Mouse (Mus musculus) erythroid progenitor cell, adult 5-6 weeks (primary cell): ENCODE results near the gene Synpo2. TPM values are rescaled to one million over a fixed set of nuclear protein-coding genes. Genes with fewer than 3 reads are reported as not detected.

Experiments
- ATAC-seq: replicated peaks from 2 replicates; pipeline ENCODE4 v1.8.0; 2016; ENCODE audit warnings: moderate number of reproducible peaks, mild to moderate bottlenecking, moderate TSS enrichment, inconsistent platforms; ENCODE audit not compliant: poor library complexity, low FRiP score, severe bottlenecking
- total RNA-seq, 2 experiments: library from RNA; stranded (forward) in 1 of 2; stranded (reverse) in 1 of 2; fragments of 150-400 nt in 1 of 2; fragments of 186-747, 209-891 nt in 1 of 2; gene quantifications; 2 replicates each; pipeline versions ENCODE4 v1.2.3 to v1.2.4; 2015 to 2017; ENCODE audit warnings: low replicate concordance in 2 of 2

Gene Synpo2
- under 0.01 TPM in 1 of 2 replicates, not detected in the other for total RNA-seq (2015; ENCODE audit: low replicate concordance)
- total RNA-seq (2017; ENCODE audit: low replicate concordance): 0.15 TPM in 1 of 2 replicates, not detected in the other

GRCm38 (mm10) chr3:123235921-123236320 lies at the start of gene Synpo2:
Gene Synpo2, minus strand, starts transcription at chr3:123236149.
- peak; percentile 80 for ATAC-seq

GRCm38 (mm10) chr3:123285649-123286048 lies 49.7 kb upstream of the Synpo2 start:
- no peak for ATAC-seq

GRCm38 (mm10) chr3:123284284-123284683 lies 48.3 kb upstream of the Synpo2 start:
- ATAC-seq: no peak

GRCm38 (mm10) chr3:123282866-123283615 lies 47.1 kb upstream of the Synpo2 start:
- no peak for ATAC-seq

- peak; percentile 45 for ATAC-seq
Observed at GRCm38 (mm10) chr3:123267741-123268201, 31.8 kb upstream of the Synpo2 start.

GRCm38 (mm10) chr3:123266753-123267651 lies 31.1 kb upstream of the Synpo2 start, which contains the start of gene Sec24d:
Gene Sec24d, plus strand, starts transcription at chr3:123267455.
- ATAC-seq: peak; percentile 43

GRCm38 (mm10) chr3:123264706-123265105 lies 28.8 kb upstream of the Synpo2 start:
- ATAC-seq: no peak

- ATAC-seq: no peak
Observed at GRCm38 (mm10) chr3:123258709-123259108, 22.8 kb upstream of the Synpo2 start.

- peak; percentile 61; the same call in 1 of the 2 replicates for ATAC-seq
Observed at GRCm38 (mm10) chr3:123256181-123257101, 20.5 kb upstream of the Synpo2 start.

- ATAC-seq: no peak
Observed at GRCm38 (mm10) chr3:123245646-123246045, 9.7 kb upstream of the Synpo2 start.

- ATAC-seq: no peak
Observed at GRCm38 (mm10) chr3:123244376-123244775, 8.4 kb upstream of the Synpo2 start.

GRCm38 (mm10) chr3:123237446-123237845 lies 1.5 kb upstream of the Synpo2 start:
- ATAC-seq: no peak

GRCm38 (mm10) chr3:123237039-123237438 lies 1.1 kb upstream of the Synpo2 start:
- ATAC-seq: no peak

GRCm38 (mm10) chr3:123235495-123235894 lies 454 bp downstream of the Synpo2 start:
- ATAC-seq: 0 out of 2 replicates have a peak, but pooled peaks have one; percentile 18

- no peak for ATAC-seq
Observed at GRCm38 (mm10) chr3:123234191-123234836, 1.6 kb downstream of the Synpo2 start.

GRCm38 (mm10) chr3:123231639-123232038 lies 4.3 kb downstream of the Synpo2 start:
- no peak for ATAC-seq

GRCm38 (mm10) chr3:123227276-123227675 lies 8.7 kb downstream of the Synpo2 start:
- no peak for ATAC-seq

GRCm38 (mm10) chr3:123218646-123219045 lies 17.3 kb downstream of the Synpo2 start:
- ATAC-seq: peak; percentile 54; the same call in 1 of the 2 replicates

GRCm38 (mm10) chr3:123208891-123209290 lies 27.1 kb downstream of the Synpo2 start:
- no peak for ATAC-seq
